Mouse (Mus musculus) bone marrow macrophage, adult 2 months (primary cell): Measurements from ENCODE around the gene Fam181a.

Source experiments
- CTCF ChIP-seq: IDR thresholded peaks from 2 replicates; pipeline ENCODE4 v1.5.1; 2012; ENCODE audit warnings: low read depth, mild to moderate bottlenecking, low read length, moderate library complexity
- POLR2A ChIP-seq: IDR thresholded peaks from 2 replicates; pipeline ENCODE4 v1.6.1; 2012; ENCODE audit warnings: mild to moderate bottlenecking, low read depth, low read length, borderline replicate concordance

GRCm38 (mm10) chr12:103356415-103356748, 45.6 kb downstream of the Fam181a start:
- TF ChIP-seq POLR2A (no peak), CTCF (no peak)
